Mouse (Mus musculus) brain, embryonic 14.5 days (tissue): ENCODE measurements around the gene Bsn.

Source experiments
- CTCF ChIP-seq: fragments of 200-500 bp; IDR thresholded peaks from 2 replicates; pipeline ENCODE4 v1.5.1; 2012; ENCODE audit warnings: inconsistent platforms, mild to moderate bottlenecking, moderate library complexity, borderline replicate concordance; ENCODE audit not compliant: insufficient read depth, insufficient read length; ENCODE audit errors: extremely low read depth
- POLR2A ChIP-seq: fragments of 200-500 bp; IDR thresholded peaks from 2 replicates; pipeline ENCODE4 v1.6.1; 2012; ENCODE audit warnings: mild to moderate bottlenecking, inconsistent platforms, borderline replicate concordance; ENCODE audit not compliant: poor library complexity, insufficient read depth, insufficient read length, severe bottlenecking; ENCODE audit errors: extremely low read depth

DNA sequence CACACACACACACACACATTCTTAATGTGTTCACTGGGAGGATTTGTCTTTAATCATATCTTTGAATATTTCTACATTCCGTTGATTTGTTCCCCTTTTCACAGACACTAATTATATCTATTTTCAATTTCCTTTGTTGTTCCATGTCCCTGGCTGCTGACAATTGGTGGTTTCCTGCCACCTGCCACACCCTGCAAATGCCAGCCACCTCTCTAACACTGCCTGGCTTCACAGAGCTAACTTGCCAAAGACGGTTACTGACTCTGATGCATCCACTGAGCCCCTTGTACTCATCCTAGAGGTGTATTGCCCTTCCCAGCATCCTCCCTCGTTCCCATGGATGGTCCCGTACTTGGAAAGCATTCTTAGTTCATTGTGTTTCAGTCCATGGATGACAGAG, 43.7 kb downstream of the Bsn start:
- TF ChIP-seq CTCF, result no peak
- TF ChIP-seq POLR2A, result no peak
